Mouse (Mus musculus) heart, postnatal 0 days (tissue): ENCODE results near the gene Itpr2.

Experiments used
- CTCF ChIP-seq: IDR thresholded peaks from 2 replicates; pipeline ENCODE4 v1.5.1; 2016; ENCODE audit warnings: antibody characterized with exemption, control low read depth, low read depth
- EP300 ChIP-seq: IDR thresholded peaks from 2 replicates; pipeline ENCODE4 v1.6.1; 2016; ENCODE audit warnings: antibody characterized with exemption, low read depth

DNA sequence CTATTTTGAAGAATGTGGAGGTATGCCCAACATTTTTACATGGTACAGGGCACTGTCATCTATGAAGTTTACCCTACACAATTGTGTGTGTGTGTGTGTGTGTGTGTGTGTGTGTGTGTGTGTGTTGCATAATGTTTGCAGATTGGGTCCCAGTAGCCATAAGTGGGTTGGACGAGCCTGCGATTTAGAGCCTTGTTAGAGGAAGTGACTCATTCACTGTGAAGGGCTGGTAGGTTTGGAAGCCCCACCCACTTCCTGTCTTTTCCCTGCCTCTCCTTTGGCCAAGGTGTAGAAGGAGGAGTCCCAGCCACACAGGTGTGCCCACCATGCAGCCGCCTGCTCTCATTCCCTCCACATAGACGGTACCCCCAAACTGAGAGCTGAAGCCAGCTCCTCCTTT, 188.6 kb downstream of the Itpr2 start:
- TF ChIP-seq CTCF (no peak), EP300 (no peak)
